Mouse (Mus musculus) 416B (cell line): ENCODE results near the gene Krt33b.

Experiments used
- DNase-seq: peaks from one replicate; pipeline ENCODE4 v3.0.0; 2011; ENCODE audit warnings: low read depth

Gene Krt33b

GRCm38 (mm10) chr11:99993620-99994383, 35.9 kb downstream of the Krt33b start, which contains the start of gene Krtap17-1:
Gene Krtap17-1 (minus strand): TSS chr11:99993994.
- DNase-seq: no peak

- DNase-seq: no peak
Observed at GRCm38 (mm10) chr11:99990571-99990970, 39.1 kb downstream of the Krt33b start.

- DNase-seq: no peak
Observed at GRCm38 (mm10) chr11:99989881-99990405, 39.7 kb downstream of the Krt33b start.

- no peak for DNase-seq
Observed at GRCm38 (mm10) chr11:99988530-99988929, 41.1 kb downstream of the Krt33b start.

- no peak for DNase-seq
Observed at GRCm38 (mm10) chr11:99986180-99986647, 43.5 kb downstream of the Krt33b start, which contains the start of gene Krtap16-1. Gene Krtap16-1 (minus strand): TSS chr11:99986597.

GRCm38 (mm10) chr11:99985291-99986092, 44.2 kb downstream of the Krt33b start:
- no peak for DNase-seq

- no peak for DNase-seq
Observed at GRCm38 (mm10) chr11:99983442-99983841, 46.2 kb downstream of the Krt33b start.

GRCm38 (mm10) chr11:99982731-99983130, 46.9 kb downstream of the Krt33b start:
- DNase-seq: no peak

- DNase-seq: no peak
Observed at GRCm38 (mm10) chr11:99978953-99979352, 50.7 kb downstream of the Krt33b start, which contains the start of gene Krtap29-1. Gene Krtap29-1 (minus strand): TSS chr11:99979053.
